Mouse (Mus musculus) layer of hippocampus, adult 2 months (tissue): ENCODE data around the gene Aff1. TPM values are rescaled to one million over a fixed set of nuclear protein-coding genes. Genes with fewer than 3 reads are reported as not detected.

ENCODE experiments used
- DNase-seq, 2 experiments: peaks; one replicate each; pipeline ENCODE4 v3.0.0; 2022; ENCODE audit warnings: low spot score in 2 of 2
- H3K27ac ChIP-seq: fragments of 200-600 bp; 2 replicates; pipeline ENCODE4 v1.8.1; 2022
- H3K4me3 ChIP-seq: fragments of 200-600 bp; 2 replicates; pipeline ENCODE4 v1.8.1; 2022; ENCODE audit warnings: mild to moderate bottlenecking
- CTCF ChIP-seq: fragments of 200-600 bp; conservative IDR thresholded peaks from 2 replicates; pipeline ENCODE4 v1.8.1; 2022; ENCODE audit warnings: antibody characterized with exemption, mild to moderate bottlenecking, moderate library complexity
- total RNA-seq, 2 experiments: library from RNA; stranded (reverse); gene quantifications; 2 replicates each; pipeline ENCODE4 v1.2.3; 2021

Aff1 gene
- total RNA-seq, 2 experiments from 2014 or later = 18.0 to 21.3 TPM

DNA sequence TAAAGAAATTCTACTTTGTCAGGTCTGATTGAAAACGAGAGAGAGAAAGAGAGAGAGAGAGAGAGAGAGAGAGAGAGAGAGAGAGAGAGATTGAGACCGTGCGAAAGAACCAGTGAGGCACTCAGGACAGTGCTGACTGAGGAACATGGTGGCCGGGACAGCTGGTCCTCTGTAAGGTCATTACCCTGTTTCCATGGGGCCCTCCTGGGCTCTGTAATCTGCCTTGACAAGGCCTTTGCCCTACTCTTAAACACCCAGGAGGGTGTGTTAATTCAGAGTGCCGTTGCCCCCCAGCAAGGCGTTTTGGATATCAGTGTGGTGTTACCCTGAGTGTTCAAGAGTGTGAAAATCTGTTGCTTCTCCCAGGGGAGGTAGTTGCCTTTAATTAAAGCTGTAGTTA is 88.1 kb downstream of the Aff1 start:
- H3K4me3 ChIP-seq = no peak overlapping the region
- no peak for DNase-seq
- TF ChIP-seq CTCF = no peak
- no peak overlapping the region for H3K27ac ChIP-seq

DNA sequence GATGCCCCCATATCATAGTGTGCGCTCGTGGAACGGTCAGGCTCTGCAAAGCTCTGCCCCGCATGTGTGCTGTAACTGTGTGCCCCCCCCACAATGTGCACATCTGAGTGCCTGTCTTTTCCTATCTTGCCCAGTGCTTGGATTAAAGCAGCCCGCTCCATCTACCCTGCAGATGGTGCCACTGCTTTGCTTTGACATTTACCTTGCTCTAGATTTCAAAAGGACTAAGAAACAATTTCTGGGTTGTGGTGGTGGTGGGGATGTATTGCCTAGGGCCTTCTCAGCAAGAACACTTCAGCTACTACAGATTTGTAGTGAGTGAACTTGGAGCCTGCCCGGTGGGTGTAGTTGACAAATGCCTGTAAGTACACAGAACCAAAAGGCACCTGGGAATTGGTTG is 88.7 kb downstream of the Aff1 start:
- Histone ChIP-seq H3K4me3 (no peak overlapping the region), H3K27ac (0 out of 2 replicates have a peak overlapping the region, but pooled peaks have one; percentile 8)
- peak in 1 of 2 experiments; percentile 44 for DNase-seq
- TF ChIP-seq CTCF = peak; percentile 74

DNA sequence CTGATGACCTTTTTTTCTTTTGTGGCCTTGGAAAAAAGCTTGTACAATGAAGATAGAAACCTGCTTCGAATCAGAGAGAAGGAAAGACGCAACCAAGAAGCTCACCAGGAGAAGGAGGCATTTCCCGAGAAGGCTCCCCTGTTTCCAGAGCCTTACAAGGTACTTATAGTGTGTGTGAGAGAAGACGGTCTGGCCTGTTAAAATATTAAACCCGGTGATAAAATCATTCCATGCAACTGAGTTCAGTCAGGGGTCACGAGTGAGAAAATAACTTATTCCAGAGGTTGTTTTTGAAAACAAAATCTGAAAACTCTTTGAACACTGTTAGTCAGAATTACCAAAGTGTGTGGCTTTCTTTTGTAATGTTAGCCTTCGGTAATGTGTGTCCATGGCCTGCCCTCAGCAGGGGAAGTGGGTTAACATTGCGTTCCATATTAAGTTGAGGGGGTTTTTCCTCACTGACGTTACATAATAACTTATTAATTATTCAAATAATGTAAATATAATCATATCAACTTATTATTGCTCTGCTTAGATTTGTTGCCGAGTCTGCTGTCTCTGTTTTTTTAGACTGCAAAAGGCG is 91.0 kb downstream of the Aff1 start:
- Histone ChIP-seq H3K27ac (no peak overlapping the region), H3K4me3 (no peak overlapping the region)
- no peak for DNase-seq
- no peak for TF ChIP-seq CTCF

DNA sequence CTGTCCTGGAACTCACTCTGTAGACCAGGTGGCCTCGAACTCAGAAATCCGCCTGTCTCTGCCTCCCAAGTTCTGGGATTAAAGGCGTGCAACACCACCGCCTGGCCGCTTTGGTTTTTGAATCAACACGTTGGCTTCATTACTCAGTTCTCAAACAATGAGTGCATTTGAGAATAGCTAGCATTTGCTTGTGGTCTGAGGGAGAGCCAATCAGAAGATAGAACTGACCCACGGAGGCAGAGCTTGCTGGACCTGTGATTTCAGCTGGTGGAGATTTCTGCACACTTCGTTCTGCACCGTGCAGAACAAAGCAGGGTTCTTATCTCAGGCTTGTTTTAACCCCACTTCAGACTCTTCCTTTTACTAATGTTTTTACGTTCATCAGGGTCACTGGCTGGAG is 93.9 kb downstream of the Aff1 start:
- no peak for TF ChIP-seq CTCF
- DNase-seq = no peak
- 0 out of 2 replicates have a peak overlapping the region, but pooled peaks have one; percentile 1 for H3K27ac ChIP-seq
- H3K4me3 ChIP-seq = no peak overlapping the region

DNA sequence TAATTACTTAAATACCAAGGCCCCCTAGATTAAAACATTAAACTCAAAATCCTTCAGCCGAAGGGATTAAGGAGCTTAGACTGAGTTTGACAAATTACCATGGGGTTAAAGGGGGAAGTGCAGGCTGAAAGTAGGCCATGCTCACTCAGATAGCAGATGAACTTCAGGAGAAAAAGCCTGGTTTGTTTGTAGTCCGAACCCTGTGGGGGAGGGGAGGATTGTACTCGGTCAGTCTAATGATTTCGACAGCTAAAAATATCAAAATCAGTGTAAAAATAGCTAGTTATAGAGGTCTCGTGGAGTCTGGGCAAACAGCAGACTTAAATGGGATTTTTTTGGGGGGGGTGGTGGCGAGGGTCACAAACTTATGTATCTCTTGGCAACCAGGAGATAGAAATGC is 96.3 kb downstream of the Aff1 start:
- H3K4me3 ChIP-seq = no peak overlapping the region
- TF ChIP-seq CTCF = 0 out of 2 replicates have a peak, but pooled peaks have one; percentile 19
- no peak for DNase-seq
- peak overlapping the region; percentile 74 for H3K27ac ChIP-seq

DNA sequence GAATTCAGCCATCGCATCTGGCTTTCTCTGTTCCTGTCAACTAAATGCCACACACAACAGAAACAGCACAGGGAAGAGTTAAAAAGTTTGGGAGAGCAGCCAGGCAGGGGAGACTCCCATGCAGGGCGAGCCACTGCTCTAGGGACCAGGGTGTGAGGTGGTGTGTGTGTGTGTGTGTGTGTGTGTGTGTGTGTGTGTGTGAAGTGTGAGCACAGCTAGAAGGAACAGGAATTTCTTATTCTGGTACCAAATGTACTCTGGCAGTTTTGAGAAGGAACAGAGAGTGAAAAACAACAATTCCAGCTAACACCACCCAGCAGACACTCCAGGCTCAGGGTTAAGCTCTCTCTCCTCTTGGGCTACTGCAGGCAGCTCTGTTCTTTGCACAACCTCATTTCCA is 96.8 kb downstream of the Aff1 start:
- H3K27ac ChIP-seq = peak overlapping the region; percentile 91
- H3K4me3 ChIP-seq = no peak overlapping the region
- no peak for DNase-seq

DNA sequence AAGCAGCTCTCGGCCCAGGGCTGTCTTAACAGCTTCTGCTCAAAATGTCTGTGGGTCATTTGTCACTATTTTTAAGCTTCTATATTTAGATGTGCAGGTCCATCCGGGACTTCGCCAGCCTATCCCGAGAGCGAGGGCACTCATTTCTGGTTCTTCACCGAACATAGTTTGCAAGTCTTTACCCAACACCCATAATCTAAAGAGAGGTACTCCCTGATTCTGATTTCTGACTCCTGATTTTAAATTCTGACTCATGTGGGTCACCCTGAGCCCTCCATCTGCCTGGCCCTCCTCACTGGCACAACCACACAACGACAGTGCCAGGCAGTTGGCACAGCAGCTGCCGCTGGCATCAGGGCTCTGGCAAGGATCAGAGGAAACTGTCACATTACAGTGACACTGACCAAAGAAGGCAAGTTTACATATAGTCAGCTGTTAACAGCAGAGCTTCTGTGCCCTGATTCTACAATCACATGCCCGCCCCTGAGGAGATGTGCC is 97.5 kb downstream of the Aff1 start:
- peak overlapping the region; percentile 91 for H3K27ac ChIP-seq
- no peak for TF ChIP-seq CTCF

More for the DNA sequence above, 96.8 kb downstream of the Aff1 start:
- TF ChIP-seq CTCF = no peak

DNA sequence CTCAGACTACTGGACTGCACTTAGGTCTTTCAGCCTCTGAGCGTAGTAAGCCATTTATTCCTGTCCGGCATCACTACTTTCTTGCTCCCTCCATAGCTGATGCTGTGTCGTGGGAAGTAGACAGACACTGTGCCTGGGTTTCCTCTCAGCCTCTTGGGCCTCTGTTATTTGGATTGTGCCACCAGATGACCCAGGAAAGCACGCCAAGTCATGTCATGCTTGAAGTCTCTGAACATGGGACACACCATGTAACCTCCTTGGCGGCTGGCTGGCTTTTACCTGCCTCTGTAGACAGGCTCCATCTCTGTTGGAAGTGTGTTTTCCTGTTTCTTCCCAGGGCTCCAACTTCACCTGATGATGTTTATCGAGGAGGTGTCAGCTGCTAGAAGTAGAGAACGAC is 99.6 kb downstream of the Aff1 start:
- Histone ChIP-seq H3K27ac (no peak overlapping the region), H3K4me3 (no peak overlapping the region)
- TF ChIP-seq CTCF = no peak
- DNase-seq = no peak

More for the DNA sequence above, 97.5 kb downstream of the Aff1 start:
- H3K4me3 ChIP-seq = no peak overlapping the region
- DNase-seq = peak; percentile 66 to 74

DNA sequence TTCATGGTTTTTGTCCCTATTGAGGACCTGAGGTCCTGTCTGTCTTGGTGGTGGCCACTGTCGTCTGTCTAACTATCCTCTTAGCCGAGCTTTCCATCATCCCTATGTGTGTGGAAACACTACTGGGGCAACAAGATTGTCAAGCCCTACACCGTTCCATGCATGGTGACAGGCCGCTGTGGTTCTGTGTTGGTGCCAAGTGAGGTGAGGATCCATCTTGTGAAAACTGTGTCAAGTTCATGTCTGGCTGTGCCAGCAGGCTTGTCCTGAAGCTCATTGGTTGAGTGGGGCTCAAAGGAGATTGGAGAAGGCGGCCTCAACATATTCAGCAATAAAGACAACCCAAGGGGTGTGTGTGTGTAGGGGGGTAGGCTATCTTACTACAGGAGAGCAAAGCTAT is 102.9 kb downstream of the Aff1 start:
- no peak overlapping the region for H3K27ac ChIP-seq
- TF ChIP-seq CTCF = no peak
- H3K4me3 ChIP-seq = no peak overlapping the region
- DNase-seq = no peak

DNA sequence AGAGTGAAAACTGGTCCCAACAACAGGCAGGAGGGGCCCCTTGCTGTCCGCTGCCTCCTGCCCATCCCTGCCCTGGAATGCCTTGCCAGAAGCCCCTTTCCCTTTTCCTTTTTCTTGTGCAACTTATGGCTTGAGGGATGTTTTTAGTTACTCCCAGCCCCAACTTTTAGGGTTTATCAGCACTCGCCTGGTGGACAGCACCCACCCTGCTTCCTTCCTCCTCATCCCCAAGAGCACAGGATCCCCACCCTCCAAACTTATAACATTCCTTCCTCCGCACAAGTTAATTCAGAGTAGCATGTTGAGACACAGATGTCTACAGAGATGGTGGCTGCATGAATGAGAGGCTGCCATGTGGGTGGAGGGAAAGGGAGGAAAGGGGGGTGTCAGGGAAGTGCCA is 103.9 kb downstream of the Aff1 start:
- peak in 1 of 2 experiments; percentile 32 for DNase-seq
- H3K4me3 ChIP-seq = no peak overlapping the region
- no peak for TF ChIP-seq CTCF
- H3K27ac ChIP-seq = peak overlapping the region; percentile 23; the same call in 1 of the 2 replicates

DNA sequence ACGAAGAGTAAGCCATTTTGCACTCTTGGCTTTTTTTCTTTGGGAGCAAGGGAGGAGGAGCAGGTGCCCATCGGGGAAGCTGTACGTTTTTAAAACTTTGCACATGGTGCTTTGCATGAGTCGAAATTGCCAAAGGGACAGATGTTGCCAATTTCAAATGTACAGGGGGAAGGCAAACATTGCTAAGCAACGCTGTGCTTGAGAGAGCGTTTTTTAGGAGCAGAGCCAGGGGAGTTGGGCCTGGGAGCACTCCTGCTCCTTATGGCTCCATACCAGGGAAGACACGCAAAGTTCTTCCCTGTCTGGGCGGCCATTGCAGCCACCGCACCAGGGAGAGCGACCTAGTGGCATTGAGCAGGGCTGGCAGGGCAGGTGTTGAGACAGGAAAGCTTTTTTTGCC is 105.6 kb downstream of the Aff1 start:
- peak; percentile 32 to 63 for DNase-seq
- peak overlapping the region; percentile 86 for H3K27ac ChIP-seq
- H3K4me3 ChIP-seq = no peak overlapping the region; the same call in 1 of the 2 replicates
- TF ChIP-seq CTCF = no peak

DNA sequence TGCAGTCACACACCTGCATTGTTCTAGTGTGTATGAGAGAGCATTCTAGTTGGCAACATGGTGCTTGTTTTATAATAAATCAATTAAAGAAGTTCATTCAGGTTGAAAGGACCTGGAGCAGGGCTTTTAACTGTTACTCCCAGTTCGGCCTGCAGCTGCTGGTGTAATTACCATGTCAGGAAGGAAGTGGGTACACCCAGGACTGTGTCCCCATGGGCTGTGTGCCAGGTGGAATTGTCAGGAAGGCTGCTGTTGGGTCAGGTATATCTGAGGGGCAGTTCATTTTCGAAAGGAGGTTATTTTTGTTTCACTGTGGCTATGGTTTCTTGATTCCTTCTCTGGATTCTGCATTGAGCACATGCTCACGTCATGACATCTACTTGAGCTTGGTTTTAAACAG is 107.3 kb downstream of the Aff1 start:
- no peak overlapping the region for H3K27ac ChIP-seq
- no peak for DNase-seq
- no peak overlapping the region for H3K4me3 ChIP-seq
- TF ChIP-seq CTCF = no peak

DNA sequence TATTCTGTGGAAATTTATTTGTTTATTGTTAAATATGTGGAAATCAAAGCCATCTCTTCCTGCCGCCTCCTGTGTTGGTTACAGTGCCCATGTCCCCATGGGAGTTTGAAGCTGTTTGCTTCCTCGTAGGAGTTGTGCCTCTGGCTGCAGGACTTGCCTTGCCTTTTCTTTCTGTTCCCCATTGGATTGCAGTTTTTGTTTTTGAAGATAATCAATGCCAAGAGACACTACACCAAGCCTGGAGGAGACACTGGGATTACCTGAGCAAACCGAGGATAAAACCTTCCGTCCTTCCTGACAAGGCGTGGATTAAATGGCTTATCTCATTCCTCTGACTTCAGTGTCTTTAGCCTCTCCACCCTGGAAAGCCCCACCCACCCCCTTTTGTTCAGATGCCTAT is 107.8 kb downstream of the Aff1 start:
- Histone ChIP-seq H3K27ac (no peak overlapping the region), H3K4me3 (no peak overlapping the region)
- DNase-seq = no peak
- TF ChIP-seq CTCF = no peak

DNA sequence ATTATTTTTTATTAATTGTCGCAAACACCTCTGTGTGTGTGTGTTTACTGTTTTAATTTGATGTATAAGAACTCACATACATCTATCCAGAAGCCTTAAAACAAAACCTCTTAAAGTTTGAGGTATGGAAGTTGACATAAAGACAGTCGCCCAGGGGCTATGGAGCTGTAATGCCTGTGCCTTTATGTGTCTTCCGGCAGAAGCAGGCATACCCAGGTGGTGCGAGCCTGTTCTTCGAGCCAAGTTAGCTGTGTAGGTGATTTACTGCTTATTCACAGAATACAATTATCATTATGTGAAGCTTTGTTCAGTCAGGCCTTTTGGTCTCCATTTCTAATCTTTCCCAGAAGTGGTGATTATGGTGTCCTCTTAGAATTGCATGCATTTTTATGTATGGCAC is 111.2 kb downstream of the Aff1 start:
- TF ChIP-seq CTCF = no peak
- Histone ChIP-seq H3K27ac (no peak overlapping the region), H3K4me3 (no peak overlapping the region)
- DNase-seq = no peak
